Mouse (Mus musculus) heart, adult 11 months (tissue): Measurements from ENCODE around the gene Arl2bp.
A peak's percentile ranks its signal among the peaks of the same experiment; 100 is the strongest.

Experiments used
- DNase-seq: peaks from one replicate; pipeline ENCODE4 v3.0.0; 2022

The Arl2bp gene

GRCm38 (mm10) chr8:94666456-94667308, at the start of gene Arl2bp:
Arl2bp (plus strand) TSS chr8:94666600.
- peak; percentile 100 for DNase-seq

- no peak for DNase-seq
These were observed 41.5 kb upstream of the Arl2bp start for GRCm38 (mm10) chr8:94624885-94625284.

- no peak for DNase-seq
These were observed 32.7 kb upstream of the Arl2bp start for GRCm38 (mm10) chr8:94633564-94634194.

DNA sequence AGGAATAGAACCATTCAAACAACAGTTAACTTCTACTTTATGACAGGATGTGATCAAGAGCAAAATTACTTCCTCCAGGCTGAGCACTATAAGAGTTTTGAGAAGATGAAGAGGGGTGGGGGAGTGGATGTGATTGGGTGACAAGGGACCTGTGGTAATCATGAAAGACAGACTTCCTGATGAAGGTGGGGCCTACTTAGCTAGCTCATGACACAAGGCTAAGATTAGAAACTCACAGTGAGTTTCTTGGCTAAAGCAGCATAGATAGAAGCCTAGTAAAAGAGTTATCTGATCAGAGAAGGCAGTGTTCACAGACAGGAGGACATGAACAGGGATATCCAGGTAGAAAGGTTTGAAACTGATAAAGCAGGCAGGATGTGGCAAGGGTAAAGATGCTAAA, 32.2 kb upstream of the Arl2bp start:
- no peak for DNase-seq

- no peak for DNase-seq
These were observed 25.2 kb upstream of the Arl2bp start for GRCm38 (mm10) chr8:94641183-94641582.

- no peak for DNase-seq
These were observed 24.5 kb upstream of the Arl2bp start for GRCm38 (mm10) chr8:94641938-94642337.

DNA sequence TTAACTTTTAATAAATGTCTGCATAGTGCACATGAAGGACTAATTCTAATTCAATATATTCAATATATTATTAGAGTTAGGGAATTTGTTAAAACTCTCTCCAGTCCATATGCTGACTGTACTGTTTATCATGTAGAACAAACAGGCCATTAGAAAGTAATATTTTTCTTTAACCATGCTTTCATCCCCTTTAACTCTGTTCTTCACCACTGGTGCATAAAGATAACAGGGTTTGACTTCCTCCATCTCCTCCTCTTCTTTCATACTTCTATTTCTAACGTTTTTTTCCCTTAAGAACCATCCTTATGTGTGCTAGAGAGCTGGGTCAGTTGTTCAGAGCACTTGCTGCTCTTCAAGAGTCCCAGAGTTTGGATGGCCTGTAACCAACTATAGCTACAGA, 21.2 kb upstream of the Arl2bp start:
- no peak for DNase-seq

- DNase-seq, result no peak
These were observed 20.2 kb upstream of the Arl2bp start for GRCm38 (mm10) chr8:94646165-94646564.

GRCm38 (mm10) chr8:94649496-94649895, 16.9 kb upstream of the Arl2bp start:
- DNase-seq, result peak; percentile 30

DNA sequence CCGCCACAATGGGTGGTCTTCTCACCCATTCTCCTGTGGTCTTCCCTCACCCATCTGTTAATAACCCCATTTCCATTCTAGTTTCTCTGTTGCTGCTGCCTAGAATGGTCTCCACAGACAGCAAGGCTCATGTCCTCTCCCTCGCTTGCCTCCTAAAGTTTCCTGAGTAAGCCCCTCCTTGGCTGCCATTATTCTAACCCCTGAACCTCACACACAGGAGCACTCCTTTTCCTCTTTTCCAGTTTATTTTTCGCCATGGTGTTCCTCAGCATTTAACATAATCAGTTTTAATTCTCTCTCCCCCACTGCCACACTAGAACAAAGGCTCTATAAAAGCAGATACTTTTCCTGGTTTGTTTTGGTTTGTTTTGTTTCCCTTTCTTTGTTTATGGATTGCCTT, 13.4 kb upstream of the Arl2bp start:
- peak; percentile 61 for DNase-seq

DNA sequence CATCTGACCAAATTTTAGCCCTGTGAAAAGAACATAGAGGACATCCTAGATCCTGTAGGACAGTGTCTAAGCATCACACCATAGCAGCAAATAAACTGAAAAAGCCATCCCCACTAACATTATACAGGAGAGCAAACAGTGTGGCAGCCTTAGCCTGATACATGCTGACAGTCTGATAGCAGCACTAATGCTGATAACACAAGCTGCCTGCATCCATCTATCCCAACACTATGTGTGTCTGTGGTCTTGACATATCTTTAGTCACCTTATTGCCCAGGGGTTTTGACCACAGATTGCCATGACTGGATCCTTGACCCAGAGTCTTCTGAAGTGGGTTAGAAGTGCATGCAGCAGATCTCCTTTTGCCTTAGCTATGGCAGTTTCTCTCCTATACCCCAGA, 11.4 kb upstream of the Arl2bp start:
- peak; percentile 40 for DNase-seq

DNA sequence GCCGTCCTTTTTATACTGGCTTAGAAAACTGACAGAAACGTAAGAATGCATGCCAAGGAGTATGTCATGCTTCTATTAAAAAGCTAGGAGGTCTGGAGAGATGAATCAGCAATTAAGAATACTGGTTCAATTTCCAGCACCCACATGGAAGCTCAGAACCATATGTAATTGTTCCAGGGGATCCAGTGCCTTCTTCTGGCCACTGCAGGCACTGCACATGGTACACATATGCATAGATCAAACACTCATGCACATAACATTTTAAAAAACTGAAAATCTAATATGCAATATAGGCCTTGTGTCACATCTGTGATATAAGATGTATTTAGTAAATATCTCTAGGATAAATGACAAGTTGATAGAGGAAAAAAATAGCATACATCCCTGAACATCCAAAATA, 8.4 kb upstream of the Arl2bp start:
- peak; percentile 40 for DNase-seq

DNA sequence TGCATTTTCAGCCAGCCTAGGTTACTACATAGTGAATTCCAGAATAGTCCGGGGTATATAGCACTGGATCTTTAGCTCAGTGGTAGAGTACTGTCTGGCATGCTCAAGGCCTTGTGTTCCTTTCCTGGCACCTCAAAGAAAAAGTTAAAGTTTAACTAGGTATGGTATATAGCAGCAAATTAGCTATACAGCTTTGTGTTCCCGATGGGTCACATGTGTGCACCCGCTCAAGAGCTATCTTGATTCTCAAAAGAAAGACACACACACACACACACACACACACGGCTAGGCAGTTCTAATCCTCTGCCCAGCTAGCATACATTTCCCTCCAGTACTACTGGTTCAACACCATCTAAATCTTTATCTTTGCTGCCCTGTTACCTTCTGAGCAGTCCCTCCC, 6.0 kb upstream of the Arl2bp start:
- DNase-seq, result no peak

DNA sequence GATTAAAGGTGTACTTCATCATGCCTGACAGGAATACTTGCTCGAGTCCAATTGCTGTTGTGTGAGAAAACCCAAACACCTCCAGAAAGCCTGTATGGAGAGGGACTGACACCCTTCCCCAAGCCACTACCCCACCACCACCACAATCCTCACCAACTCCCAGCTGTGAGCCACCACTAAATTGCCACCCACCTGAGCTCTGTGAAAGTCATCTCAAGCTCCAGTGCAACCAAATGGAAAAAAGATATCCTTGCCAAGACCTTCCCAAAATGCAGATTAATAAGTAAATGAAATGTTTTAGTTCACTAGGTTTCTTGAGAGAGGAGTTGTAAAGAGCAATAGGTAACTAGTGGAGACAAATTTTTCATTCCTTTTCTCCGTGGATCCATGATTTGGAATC, 1.7 kb upstream of the Arl2bp start:
- DNase-seq, result peak; percentile 79

GRCm38 (mm10) chr8:94674384-94674783, 8.0 kb downstream of the Arl2bp start:
- peak; percentile 91 for DNase-seq

DNA sequence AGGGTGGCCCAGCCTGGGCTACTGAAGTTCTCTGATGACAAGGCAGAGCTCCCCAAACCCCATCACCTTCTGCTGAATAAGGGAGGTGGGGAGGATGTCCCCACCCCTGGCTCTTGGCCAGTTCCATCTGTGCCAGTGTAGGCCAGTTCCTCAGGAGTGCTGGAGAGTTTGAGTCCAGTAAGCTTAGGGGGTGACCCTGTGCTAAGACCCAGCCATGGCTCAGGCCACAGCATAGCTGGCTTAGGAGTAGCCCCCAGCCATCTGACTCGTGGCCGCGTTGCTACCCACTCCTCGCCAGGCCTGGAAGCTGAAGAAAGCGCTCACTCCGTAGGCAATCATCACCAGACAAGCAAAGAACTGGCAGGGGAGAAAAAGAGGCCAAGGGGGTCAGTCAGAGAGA, 9.5 kb downstream of the Arl2bp start:
- DNase-seq, result no peak

GRCm38 (mm10) chr8:94678582-94678981, 12.2 kb downstream of the Arl2bp start:
- no peak for DNase-seq

GRCm38 (mm10) chr8:94680414-94680813, 14.0 kb downstream of the Arl2bp start:
- DNase-seq, result no peak

GRCm38 (mm10) chr8:94682732-94683524, 16.5 kb downstream of the Arl2bp start:
- DNase-seq, result peak; percentile 93

- DNase-seq, result no peak
These were observed 17.9 kb downstream of the Arl2bp start for GRCm38 (mm10) chr8:94684287-94684686.

- DNase-seq, result no peak
These were observed 19.6 kb downstream of the Arl2bp start for GRCm38 (mm10) chr8:94685953-94686352.

GRCm38 (mm10) chr8:94694701-94695100, 28.3 kb downstream of the Arl2bp start:
- peak; percentile 64 for DNase-seq

DNA sequence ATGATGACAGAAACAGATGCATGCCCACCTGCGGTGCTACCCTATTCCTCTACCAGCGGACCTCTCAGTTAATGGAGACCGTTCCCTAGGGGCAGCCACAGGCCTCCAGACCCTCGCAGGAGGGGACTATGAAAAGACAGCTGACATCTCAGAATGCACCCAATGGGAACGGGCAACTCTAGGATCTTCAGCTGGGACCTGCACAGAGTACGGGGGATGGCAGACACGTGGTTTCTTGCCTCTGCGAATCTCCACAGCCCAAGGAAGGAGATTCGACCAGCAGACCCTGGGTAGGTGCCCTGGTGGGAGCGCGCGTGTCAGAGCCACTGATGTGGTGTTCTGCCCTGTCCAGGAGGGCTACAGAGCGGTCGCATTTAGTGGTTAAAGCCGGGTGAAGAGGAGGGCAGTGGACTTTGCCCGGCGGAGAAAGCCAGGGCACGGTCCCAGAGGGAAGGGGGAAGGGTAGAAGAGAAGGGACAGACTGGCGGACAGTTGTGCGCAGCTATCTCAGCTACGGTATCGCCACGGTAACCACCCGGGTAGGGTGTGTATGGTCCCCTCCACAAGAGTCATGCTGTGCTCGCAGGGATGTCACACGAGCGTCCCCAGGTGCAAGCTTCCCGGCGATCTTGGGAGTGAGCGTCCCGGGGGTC, 29.1 kb downstream of the Arl2bp start:
- DNase-seq, result peak; percentile 88
